Mouse (Mus musculus) hindbrain, embryonic 14.5 days (tissue): ENCODE measurements around the gene D11Wsu47e. TPM values are rescaled to one million over a fixed set of nuclear protein-coding genes. Genes with fewer than 3 reads are reported as not detected.

Experiments
- ATAC-seq: fragments of 200-750 bp; cut with Nextera tagmentation; 2 replicates; pipeline ENCODE4 v1.8.0; 2017; ENCODE audit warnings: moderate number of reproducible peaks, mild to moderate bottlenecking, moderate TSS enrichment, moderate library complexity; ENCODE audit not compliant: low FRiP score
- DNase-seq: peaks from one replicate; pipeline ENCODE4 v3.0.0-alpha.2; 2015; ENCODE audit warnings: low spot score
- H3K27ac ChIP-seq: fragments of 300-500 bp; sonication (generic); 2 replicates; pipeline ENCODE4 v1.5.1; 2014; ENCODE audit warnings: mild to moderate bottlenecking, moderate library complexity
- H3K27me3 ChIP-seq: fragments of 300-500 bp; sonication (generic); 2 replicates; pipeline ENCODE4 v1.6.1; 2014; ENCODE audit warnings: mild to moderate bottlenecking, low read length, mixed read lengths; ENCODE audit not compliant: control insufficient read depth, insufficient read depth
- H3K36me3 ChIP-seq: fragments of 300-500 bp; sonication (generic); replicated peaks from 2 replicates; pipeline ENCODE4 v1.6.1; 2014; ENCODE audit not compliant: control insufficient read depth, insufficient read depth
- H3K4me1 ChIP-seq: fragments of 300-500 bp; sonication (generic); replicated peaks from 2 replicates; pipeline ENCODE4 v1.6.1; 2014; ENCODE audit warnings: antibody characterized with exemption, low read length, mixed read lengths; ENCODE audit not compliant: control insufficient read depth, insufficient read depth
- H3K4me2 ChIP-seq: fragments of 300-500 bp; sonication (generic); replicated peaks from 2 replicates; pipeline ENCODE4 v1.6.1; 2014; ENCODE audit warnings: mild to moderate bottlenecking, moderate library complexity
- H3K4me3 ChIP-seq: fragments of 300-500 bp; sonication (generic); replicated peaks from 2 replicates; pipeline ENCODE4 v1.5.1; 2014; ENCODE audit warnings: mild to moderate bottlenecking, low read length
- H3K9ac ChIP-seq: fragments of 300-500 bp; sonication (generic); 2 replicates; pipeline ENCODE4 v1.6.1; 2014
- H3K9me3 ChIP-seq: fragments of 300-500 bp; sonication (generic); 2 replicates; pipeline ENCODE4 v1.6.1; 2016; ENCODE audit warnings: low read length; ENCODE audit not compliant: control insufficient read depth
- WGBS: fragments of 180-500 bp; shearing (Covaris S2); extraction: QIAGEN DNeasy Blood & Tissue Kit; methylation state at CpG from one replicate; pipeline ENCODE4 v1.1.7; 2014; 5-methylcytosine and 5-hydroxymethylcytosine counted together
- polyA plus RNA-seq: library from polyadenylated mRNA; unstranded; fragments of >200 nt; fragmentation: Nextera tagmentation; extraction: Ambion mirVana; gene quantifications from 2 replicates; pipeline ENCODE4 v1.2.1, GENCODE M21; 2014

Gene D11Wsu47e
- polyA plus RNA-seq, 1 experiment from 2014 or later, result 22.2 TPM

DNA sequence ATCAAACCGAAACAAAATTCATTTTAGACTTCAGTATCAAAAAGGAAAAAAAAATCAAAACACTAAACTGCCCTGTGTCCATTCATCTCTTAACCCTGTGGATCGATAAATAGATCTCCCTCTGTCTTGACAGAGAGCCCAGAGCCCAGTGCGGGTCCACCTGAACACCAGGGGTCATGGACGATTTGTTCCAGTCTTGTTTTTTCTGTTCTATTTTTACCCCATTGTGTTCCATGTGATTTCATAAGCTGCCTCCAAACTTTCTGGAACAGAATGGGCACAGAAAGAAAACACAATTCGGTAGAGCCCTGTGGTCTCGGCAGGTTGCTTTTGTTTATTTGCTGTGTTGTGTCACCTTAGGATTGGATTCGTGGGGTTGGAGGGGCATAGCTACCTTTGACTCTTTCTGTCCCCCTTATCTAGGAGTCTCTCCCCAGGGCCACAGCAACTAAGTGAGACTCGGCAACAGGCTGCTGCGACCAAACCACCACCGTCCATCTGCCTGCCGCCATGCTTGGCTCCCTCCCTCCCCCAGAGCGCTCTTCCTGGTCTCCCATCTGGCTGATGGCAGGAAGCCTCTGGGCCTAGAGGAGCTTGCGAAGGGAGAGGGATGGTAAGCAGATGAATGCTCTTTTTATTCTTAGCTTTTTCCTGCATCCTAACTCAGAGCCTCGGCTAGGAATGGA lies 38.3 kb downstream of the D11Wsu47e start:
- no peak overlapping the region for H3K9ac ChIP-seq
- H3K4me2 ChIP-seq, result no peak overlapping the region
- H3K36me3 ChIP-seq, result peaks cover 20% of the 10 kb centered on the region
- peaks cover 21% of the 10 kb centered on the region for H3K4me1 ChIP-seq
- no peak overlapping the region for H3K4me3 ChIP-seq
- H3K27me3 ChIP-seq, result no peaks in the 10 kb centered on the region
- WGBS, result 64% methylated on average over 14 of the region's 14 CpGs
- H3K27ac ChIP-seq, result no peak overlapping the region
- ATAC-seq (no peak), DNase-seq (no peak)
- no peaks in the 10 kb centered on the region for H3K9me3 ChIP-seq

DNA sequence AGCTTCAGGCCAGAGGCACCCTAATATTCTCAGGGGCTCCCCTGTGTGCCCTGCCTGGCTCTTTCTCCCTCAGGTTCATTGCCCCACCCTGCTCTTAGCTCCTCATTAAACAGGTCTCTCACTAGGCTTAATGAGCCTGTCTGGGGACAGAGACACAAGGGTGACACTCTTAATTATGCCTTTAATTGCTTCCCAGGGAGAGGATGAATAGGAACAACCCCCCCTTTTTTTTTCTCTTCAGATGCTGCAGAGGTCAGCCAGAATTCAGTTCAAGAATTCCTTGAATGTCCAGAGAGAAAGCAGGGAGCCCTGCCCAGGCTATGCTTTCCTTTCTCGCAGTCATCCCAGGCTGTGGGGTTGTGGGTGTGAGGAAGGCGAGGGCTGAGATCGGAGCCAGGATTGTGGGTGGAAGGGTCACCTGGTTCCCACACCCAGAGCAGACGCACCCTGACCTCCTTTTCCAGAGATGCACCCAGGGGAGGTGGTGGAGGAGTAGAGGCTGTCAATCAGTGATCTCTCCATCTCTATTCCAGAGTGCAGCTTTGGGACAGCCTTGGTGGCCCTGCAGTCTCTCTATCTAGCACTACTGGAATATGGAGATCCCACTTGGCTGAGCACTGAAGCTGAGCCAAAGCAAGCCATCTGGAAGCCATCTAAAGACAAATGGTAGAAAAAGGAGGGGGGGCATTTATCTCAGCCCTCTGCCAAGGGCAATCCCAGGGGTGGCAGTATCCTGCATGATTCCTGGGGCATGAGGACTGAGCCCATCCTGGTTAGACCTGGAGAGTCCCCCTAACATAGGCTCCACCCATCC lies 41.2 kb downstream of the D11Wsu47e start:
- peaks cover 23% of the 10 kb centered on the region for H3K4me1 ChIP-seq
- H3K27ac ChIP-seq, result peak overlapping the region; percentile 46; the same call in 1 of the 2 replicates

DNA sequence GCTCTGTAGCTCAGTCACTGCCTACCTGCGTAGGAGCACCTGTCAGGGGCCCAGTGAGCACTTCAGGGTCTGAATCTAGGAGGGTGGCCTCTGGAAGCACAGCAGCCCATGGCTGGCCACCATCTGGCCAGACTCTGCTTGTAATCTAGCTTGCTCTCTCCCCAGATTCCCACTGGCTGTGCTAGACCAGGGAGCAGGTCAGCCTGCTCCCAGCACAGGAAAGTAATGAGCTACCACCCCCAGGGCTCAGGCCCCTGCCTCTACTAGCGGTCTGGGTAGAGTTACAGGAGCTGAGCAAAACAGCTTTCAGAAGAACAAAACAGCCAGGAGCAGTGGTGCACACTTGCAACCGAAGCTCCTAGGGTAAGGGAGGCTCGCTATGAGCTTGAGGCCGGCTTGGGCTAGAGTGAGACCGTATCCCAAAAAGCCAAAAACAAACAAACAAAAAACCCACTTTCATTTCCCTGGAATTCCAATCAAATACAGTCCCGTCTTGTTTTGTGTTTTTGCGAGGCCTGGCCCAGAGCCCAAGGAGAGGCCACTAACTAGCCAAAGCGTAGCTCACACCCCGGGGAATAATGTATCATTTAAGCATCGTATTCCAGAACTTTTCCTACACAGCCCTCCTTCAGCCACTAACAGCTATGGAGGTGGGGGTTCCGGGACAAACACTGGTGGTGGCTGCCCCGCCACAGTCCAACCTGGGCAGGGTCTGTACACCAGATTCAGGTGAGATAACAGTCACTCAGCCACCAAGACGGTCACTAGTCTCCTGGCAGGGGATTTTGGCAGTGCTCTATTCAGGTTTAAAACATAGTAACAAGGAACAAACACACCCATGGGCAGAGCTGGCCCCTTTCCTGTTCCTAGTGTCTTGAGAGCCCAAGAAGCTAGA lies 43.0 kb downstream of the D11Wsu47e start:
- no peak for DNase-seq
- H3K9me3 ChIP-seq, result no peaks in the 10 kb centered on the region
- H3K4me1 ChIP-seq, result peaks cover 28% of the 10 kb centered on the region
- H3K4me3 ChIP-seq, result no peak overlapping the region
- H3K27ac ChIP-seq, result no peak overlapping the region
- WGBS, result 87% methylated on average over 14 of the region's 14 CpGs
- peaks cover 40% of the 10 kb centered on the region for H3K36me3 ChIP-seq
- ATAC-seq, result no peak
- no peaks in the 10 kb centered on the region for H3K27me3 ChIP-seq
- no peak overlapping the region for H3K9ac ChIP-seq
- no peak overlapping the region for H3K4me2 ChIP-seq

More for the DNA sequence above, 41.2 kb downstream of the D11Wsu47e start:
- H3K4me2 ChIP-seq, result no peak overlapping the region
- DNase-seq (no peak), ATAC-seq (peak; percentile 49; the same call in 1 of the 2 replicates)
- no peaks in the 10 kb centered on the region for H3K27me3 ChIP-seq
- no peak overlapping the region for H3K9ac ChIP-seq
- peaks cover 40% of the 10 kb centered on the region for H3K36me3 ChIP-seq
- 55% methylated on average over 4 of the region's 4 CpGs for WGBS
- H3K4me3 ChIP-seq, result no peak overlapping the region
- no peaks in the 10 kb centered on the region for H3K9me3 ChIP-seq

DNA sequence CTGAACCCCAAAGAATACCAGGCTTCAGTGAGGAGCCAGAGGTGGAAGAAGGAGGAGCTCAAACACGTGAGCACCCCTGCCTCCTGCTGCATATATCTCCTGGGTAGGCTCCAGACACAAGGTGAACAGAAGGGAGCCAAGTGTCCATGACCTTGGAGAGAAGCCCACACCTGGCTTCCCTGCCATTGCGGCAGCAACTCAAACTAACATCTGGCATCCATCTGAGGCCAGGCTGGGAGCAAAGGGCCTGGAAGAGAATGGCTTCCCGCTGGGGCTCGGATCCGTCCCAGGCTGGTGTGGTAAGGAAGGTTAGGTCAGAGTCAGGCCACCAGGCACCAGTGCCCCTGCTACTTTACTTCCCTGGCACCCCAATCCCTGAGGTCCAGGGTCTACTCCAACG lies 43.8 kb downstream of the D11Wsu47e start:
- Histone ChIP-seq H3K36me3 (peaks cover 40% of the 10 kb centered on the region), H3K27me3 (no peaks in the 10 kb centered on the region), H3K4me1 (peaks cover 31% of the 10 kb centered on the region), H3K4me2 (no peak overlapping the region), H3K9me3 (no peaks in the 10 kb centered on the region), H3K4me3 (no peak overlapping the region), H3K27ac (no peak overlapping the region), H3K9ac (no peak overlapping the region)
- DNase-seq (no peak), ATAC-seq (no peak)
- 78% methylated on average over 6 of the region's 6 CpGs for WGBS

DNA sequence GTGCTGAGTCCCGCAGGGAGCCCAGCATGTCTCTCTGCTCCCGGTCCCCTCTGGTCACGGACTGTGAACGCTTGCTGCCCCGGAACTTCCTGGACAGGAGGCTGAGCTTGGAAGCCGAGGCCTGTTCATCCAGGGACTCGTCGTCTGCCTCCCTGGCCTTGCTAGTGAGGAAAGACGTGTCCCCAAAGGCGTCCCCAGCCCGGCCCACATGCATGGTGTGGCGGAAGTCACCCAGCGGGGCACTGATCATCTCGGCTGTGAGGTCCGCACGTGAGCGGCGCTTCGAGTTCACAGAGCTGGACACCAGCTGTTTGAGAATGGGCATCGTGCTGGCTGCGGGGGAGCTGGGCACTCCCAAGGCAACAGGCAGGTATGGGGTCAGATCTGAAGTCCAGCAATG lies 45.0 kb downstream of the D11Wsu47e start:
- H3K36me3 ChIP-seq, result peaks cover 40% of the 10 kb centered on the region
- H3K4me1 ChIP-seq, result peaks cover 42% of the 10 kb centered on the region
- H3K4me2 ChIP-seq, result no peak overlapping the region
- no peak overlapping the region for H3K4me3 ChIP-seq
- ATAC-seq (no peak), DNase-seq (no peak)
- no peak overlapping the region for H3K9ac ChIP-seq
- H3K9me3 ChIP-seq, result no peaks in the 10 kb centered on the region
- no peaks in the 10 kb centered on the region for H3K27me3 ChIP-seq
- WGBS, result 79% methylated on average over 21 of the region's 21 CpGs
- H3K27ac ChIP-seq, result no peak overlapping the region

DNA sequence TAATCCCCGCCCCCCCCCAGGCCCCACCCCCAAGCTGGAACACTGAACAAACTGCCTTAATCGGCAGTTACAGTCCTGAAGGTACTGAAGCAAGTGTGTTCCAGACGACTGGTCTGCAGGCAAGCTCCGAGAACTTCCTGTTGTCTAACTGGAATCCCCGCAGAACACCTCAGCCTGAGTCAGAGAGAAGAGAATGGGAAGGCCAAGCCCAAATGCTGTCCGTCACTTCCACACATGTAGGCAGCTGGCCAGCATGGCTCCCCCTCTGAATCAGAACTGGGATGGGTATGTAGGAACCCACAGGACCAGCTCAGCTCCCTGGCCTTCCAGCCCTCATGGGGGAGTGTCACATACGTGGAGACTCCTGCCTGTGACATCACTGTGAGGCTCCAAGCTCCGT lies 45.7 kb downstream of the D11Wsu47e start:
- no peaks in the 10 kb centered on the region for H3K9me3 ChIP-seq
- no peaks in the 10 kb centered on the region for H3K27me3 ChIP-seq
- no peak overlapping the region for H3K4me2 ChIP-seq
- peaks cover 40% of the 10 kb centered on the region for H3K36me3 ChIP-seq
- ATAC-seq, result no peak
- H3K9ac ChIP-seq, result no peak overlapping the region
- H3K27ac ChIP-seq, result no peak overlapping the region
- DNase-seq, result no peak
- H3K4me1 ChIP-seq, result peaks cover 41% of the 10 kb centered on the region
- WGBS, result 65% methylated on average over 8 of the region's 8 CpGs
- H3K4me3 ChIP-seq, result no peak overlapping the region

DNA sequence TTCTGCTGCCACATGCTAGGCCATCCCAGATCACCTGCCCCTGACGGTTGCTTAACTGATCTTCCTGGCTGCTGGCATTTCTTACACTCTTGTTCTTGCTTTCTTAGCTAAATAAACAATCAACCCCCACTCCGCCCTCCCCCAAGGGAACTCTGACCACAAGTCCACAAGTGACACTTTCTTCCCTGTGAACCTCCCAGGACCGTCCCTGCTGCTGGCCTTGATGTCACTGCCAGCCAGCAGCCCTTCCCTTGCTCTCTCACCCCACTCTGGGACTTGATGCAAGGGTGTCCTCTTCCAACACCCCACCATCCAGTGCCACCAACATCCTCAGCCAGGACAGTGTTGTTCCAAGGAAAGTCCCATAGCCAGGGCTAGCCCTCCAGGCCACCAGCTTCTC lies 46.7 kb downstream of the D11Wsu47e start:
- H3K9ac ChIP-seq, result no peak overlapping the region
- no peak overlapping the region for H3K4me2 ChIP-seq
- no peak for DNase-seq
- 82% methylated on average over 3 of the region's 3 CpGs for WGBS
- peaks cover 33% of the 10 kb centered on the region for H3K36me3 ChIP-seq
- H3K27me3 ChIP-seq, result no peaks in the 10 kb centered on the region
- H3K4me1 ChIP-seq, result peaks cover 31% of the 10 kb centered on the region; the same call in 1 of the 2 replicates
- ATAC-seq, result no peak
- no peaks in the 10 kb centered on the region for H3K9me3 ChIP-seq
- H3K27ac ChIP-seq, result no peak overlapping the region
- H3K4me3 ChIP-seq, result no peak overlapping the region

DNA sequence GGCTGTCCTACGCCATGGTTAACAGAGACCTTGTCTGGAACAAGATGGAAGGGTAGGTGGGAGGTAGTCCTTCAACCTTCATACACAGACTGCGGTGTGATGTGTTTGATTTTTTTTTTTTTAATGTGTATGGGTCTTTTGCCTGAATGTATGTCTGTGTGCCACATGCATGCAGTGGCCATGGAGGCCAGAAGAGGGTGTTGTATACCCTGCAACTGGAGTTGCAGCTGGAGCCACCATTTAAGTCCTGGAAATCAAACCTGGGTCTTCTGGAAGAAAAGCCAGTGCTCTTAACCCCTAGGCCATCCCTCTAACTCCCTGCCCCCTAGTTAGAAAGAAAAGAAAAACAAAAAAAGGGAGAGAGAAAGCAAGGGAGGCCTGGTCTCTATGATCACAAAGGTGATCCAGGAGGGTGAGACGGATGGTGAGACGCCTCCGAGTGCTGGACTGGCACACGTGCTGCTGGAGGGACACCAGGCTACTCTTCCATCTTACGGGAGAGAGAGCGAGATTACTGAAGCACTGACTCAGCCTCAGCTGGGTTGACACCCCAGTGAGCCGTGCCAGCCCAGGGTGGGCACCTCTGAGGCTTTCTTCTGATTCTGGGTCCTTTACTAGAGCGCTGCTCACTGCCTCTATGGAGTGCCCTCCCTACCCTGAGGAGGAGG lies 47.9 kb downstream of the D11Wsu47e start:
- no peak overlapping the region for H3K27ac ChIP-seq
- peaks cover 25% of the 10 kb centered on the region; the same call in 1 of the 2 replicates for H3K4me1 ChIP-seq
- H3K9me3 ChIP-seq, result no peaks in the 10 kb centered on the region
- H3K27me3 ChIP-seq, result no peaks in the 10 kb centered on the region
- WGBS, result 89% methylated on average over 10 of the region's 10 CpGs
- no peak overlapping the region for H3K4me3 ChIP-seq
- peaks cover 25% of the 10 kb centered on the region for H3K36me3 ChIP-seq
- DNase-seq (no peak), ATAC-seq (no peak)
- no peak overlapping the region for H3K9ac ChIP-seq
- no peak overlapping the region for H3K4me2 ChIP-seq
